Mouse (Mus musculus) subcutaneous adipose tissue, adult 2 months (tissue): ENCODE measurements around the gene Mat2a. TPM values are rescaled to one million over a fixed set of nuclear protein-coding genes. Genes with fewer than 3 reads are reported as not detected.

Source experiments
- polyA plus RNA-seq: library from polyadenylated mRNA; depleted of rRNA; stranded (reverse); fragments of >200 nt; gene quantifications from 2 replicates; pipeline ENCODE4 v1.2.3, GENCODE M21; 2012; ENCODE audit warnings: low replicate concordance; rRNA removed

Mat2a gene
- 115 and 120 TPM in 2 replicates for polyA plus RNA-seq

GRCm38 (mm10) chr6:72439355-72440185 lies at the start of gene Mat2a:
TSS of gene Mat2a (minus strand) at chr6:72439558.

DNA sequence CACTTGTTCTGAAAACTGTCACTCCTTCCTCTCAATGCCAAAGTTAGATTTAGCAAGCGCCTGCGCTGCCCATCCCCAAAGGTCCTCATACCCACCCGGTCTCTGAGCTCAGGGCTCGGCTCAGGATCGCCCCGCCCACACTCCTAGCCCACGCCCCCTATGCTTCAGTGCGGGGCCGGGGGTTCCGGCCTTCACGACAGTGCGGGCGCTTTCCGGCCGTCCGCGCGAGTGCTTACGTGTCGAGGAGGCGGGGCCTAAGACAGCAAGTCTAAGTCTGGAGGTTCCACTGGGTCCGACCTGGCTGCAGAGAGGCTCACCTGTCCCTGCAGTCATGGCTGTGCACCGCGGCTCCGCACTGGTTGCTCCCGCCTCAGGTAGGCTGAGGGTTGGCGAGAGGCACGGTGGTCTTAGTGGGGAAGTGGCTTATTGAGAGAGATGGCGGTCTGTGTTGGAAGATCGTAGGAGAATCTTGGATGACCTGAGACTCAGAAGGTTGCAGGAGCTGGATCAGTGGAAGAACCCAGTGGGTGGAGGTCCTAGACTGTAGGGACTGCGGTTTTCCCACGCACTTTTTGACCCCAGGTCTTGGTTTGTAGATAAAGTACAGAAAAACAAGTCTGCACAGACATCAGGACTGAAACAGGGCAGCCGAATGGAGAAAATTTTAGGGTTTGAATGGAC lies 25.1 kb downstream of the Mat2a start, which contains the start of gene Ggcx:
Gene Ggcx, plus strand, starts transcription at position 233 of the 681 bp plus-strand sequence.

GRCm38 (mm10) chr6:72389941-72390771 lies 49.2 kb downstream of the Mat2a start, which contains the start of gene Vamp8:
TSS of gene Vamp8 (minus strand) at chr6:72390703.

Other genes starting within 250 kb of the Mat2a start
- gene Atoh8, start 204.0 kb downstream of the Mat2a start, polyA plus RNA-seq, result 16.6 and 18.7 TPM in 2 replicates
- gene Sftpb, start 134.9 kb downstream of the Mat2a start, polyA plus RNA-seq, result 0.10 and 0.57 TPM in 2 replicates
- gene Usp39, start 94.4 kb downstream of the Mat2a start, polyA plus RNA-seq, result 18.7 and 24.3 TPM in 2 replicates
- gene 0610030E20Rik, start 92.2 kb downstream of the Mat2a start, polyA plus RNA-seq, result 20.1 and 24.2 TPM in 2 replicates
- gene Tmem150a, start 84.1 kb downstream of the Mat2a start, polyA plus RNA-seq, result 39.9 and 57.7 TPM in 2 replicates
- gene Rnf181, start 72.6 kb downstream of the Mat2a start, polyA plus RNA-seq, result 83.3 and 97.2 TPM in 2 replicates
- 22.3 and 33.6 TPM in 2 replicates for gene Vamp5, start 59.1 kb downstream of the Mat2a start, polyA plus RNA-seq
- gene Vamp8, start 48.9 kb downstream of the Mat2a start, polyA plus RNA-seq, result 111 and 113 TPM in 2 replicates
- gene Ggcx, start 25.2 kb downstream of the Mat2a start, polyA plus RNA-seq, result 38.4 and 41.4 TPM in 2 replicates
- gene Sh2d6, start 82.1 kb upstream of the Mat2a start, polyA plus RNA-seq, result 0.57 and 1.0 TPM in 2 replicates
- gene Capg, start 104.8 kb upstream of the Mat2a start, polyA plus RNA-seq, result 56.2 and 70.5 TPM in 2 replicates
- gene Elmod3, start 158.9 kb upstream of the Mat2a start, polyA plus RNA-seq, result 32.9 and 43.9 TPM in 2 replicates
- 67.1 and 126 TPM in 2 replicates for gene Retsat, start 158.9 kb upstream of the Mat2a start, polyA plus RNA-seq
- 55.6 and 77.0 TPM in 2 replicates for gene Tgoln1, start 177.4 kb upstream of the Mat2a start, polyA plus RNA-seq